Mouse (Mus musculus) neural tube, embryonic 12.5 days (tissue): ENCODE data around the gene Itprid2. TPM values are rescaled to one million over a fixed set of nuclear protein-coding genes. Genes with fewer than 3 reads are reported as not detected.

ENCODE experiments used
- ATAC-seq: fragments of 200-750 bp; cut with Nextera tagmentation; 2 replicates; pipeline ENCODE4 v1.8.0; 2017; ENCODE audit warnings: low read depth, mild to moderate bottlenecking, moderate TSS enrichment, moderate library complexity; ENCODE audit not compliant: low FRiP score
- H3K27ac ChIP-seq: fragments of 300-500 bp; sonication (generic); 2 replicates; pipeline ENCODE4 v1.5.1; 2016
- H3K27me3 ChIP-seq: fragments of 300-500 bp; sonication (generic); replicated peaks from 2 replicates; pipeline ENCODE4 v1.6.1; 2016; ENCODE audit warnings: mild to moderate bottlenecking
- H3K36me3 ChIP-seq: fragments of 300-500 bp; sonication (generic); 2 replicates; pipeline ENCODE4 v1.6.1; 2016; ENCODE audit warnings: mild to moderate bottlenecking
- H3K4me1 ChIP-seq: fragments of 300-500 bp; sonication (generic); 2 replicates; pipeline ENCODE4 v1.6.1; 2016
- H3K4me2 ChIP-seq: fragments of 300-500 bp; sonication (generic); replicated peaks from 2 replicates; pipeline ENCODE4 v1.6.1; 2016; ENCODE audit warnings: mild to moderate bottlenecking
- H3K4me3 ChIP-seq: fragments of 300-500 bp; sonication (generic); 2 replicates; pipeline ENCODE4 v1.5.1; 2016
- H3K9ac ChIP-seq: fragments of 300-500 bp; sonication (generic); 2 replicates; pipeline ENCODE4 v1.6.1; 2016; ENCODE audit warnings: mild to moderate bottlenecking
- H3K9me3 ChIP-seq: fragments of 300-500 bp; sonication (generic); 2 replicates; pipeline ENCODE4 v1.6.1; 2016; ENCODE audit warnings: mild to moderate bottlenecking
- WGBS: fragments of 180-500 bp; shearing (Covaris S2); methylation state at CpG from one replicate; pipeline ENCODE4 v1.1.7; 2016; 5-methylcytosine and 5-hydroxymethylcytosine counted together
- polyA plus RNA-seq: library from polyadenylated mRNA; unstranded; fragments of >200 nt; fragmentation: Nextera tagmentation; extraction: Ambion mirVana; gene quantifications from 2 replicates; pipeline ENCODE4 v1.2.1, GENCODE M21; 2016

The Itprid2 gene
- polyA plus RNA-seq, 1 experiment from 2014 or later, result 11.5 TPM

GRCm38 (mm10) chr2:79618614-79619568 lies 16.3 kb upstream of the Itprid2 start:
- H3K4me3 ChIP-seq, result no peak overlapping the region
- no peak overlapping the region for H3K27ac ChIP-seq
- H3K4me1 ChIP-seq, result no peaks in the 10 kb centered on the region
- no peak overlapping the region for H3K9ac ChIP-seq
- WGBS, result 83% methylated on average over 6 of the region's 6 CpGs
- no peaks in the 10 kb centered on the region for H3K27me3 ChIP-seq
- no peak overlapping the region for H3K4me2 ChIP-seq
- no peak for ATAC-seq
- H3K9me3 ChIP-seq, result no peaks in the 10 kb centered on the region
- no peaks in the 10 kb centered on the region for H3K36me3 ChIP-seq

DNA sequence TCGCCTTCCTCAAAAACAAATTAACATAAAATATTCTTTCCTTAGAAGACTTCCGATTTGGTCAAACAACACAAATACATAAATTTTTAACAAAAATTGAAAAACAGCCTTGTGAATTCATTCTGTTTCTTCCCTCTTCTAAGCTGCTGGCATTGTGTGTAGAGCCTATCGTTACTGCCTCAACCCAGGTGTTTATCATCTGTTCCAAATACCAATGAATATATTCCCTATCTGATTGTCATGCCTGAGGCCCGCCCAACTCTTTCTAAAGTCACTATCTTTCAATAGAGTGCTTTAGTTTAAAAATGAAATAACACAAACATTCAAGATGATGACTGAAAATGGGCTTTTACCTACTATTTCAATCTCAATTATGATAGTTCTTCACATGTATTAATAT lies 11.9 kb upstream of the Itprid2 start:
- WGBS, result 88% methylated on average over 4 of the region's 4 CpGs

GRCm38 (mm10) chr2:79627624-79628023 lies 7.5 kb upstream of the Itprid2 start:
- no peak overlapping the region for H3K4me2 ChIP-seq
- H3K36me3 ChIP-seq, result no peaks in the 10 kb centered on the region
- no peaks in the 10 kb centered on the region for H3K4me1 ChIP-seq
- no peak overlapping the region for H3K4me3 ChIP-seq
- ATAC-seq, result no peak
- no peak overlapping the region for H3K9ac ChIP-seq
- H3K27ac ChIP-seq, result no peak overlapping the region
- no peaks in the 10 kb centered on the region for H3K9me3 ChIP-seq
- no peaks in the 10 kb centered on the region for H3K27me3 ChIP-seq
- 86% methylated on average over 1 of the region's 1 CpGs for WGBS

More for the DNA sequence above, 11.9 kb upstream of the Itprid2 start:
- no peak overlapping the region for H3K9ac ChIP-seq
- H3K9me3 ChIP-seq, result no peaks in the 10 kb centered on the region
- no peak overlapping the region for H3K4me3 ChIP-seq
- no peaks in the 10 kb centered on the region for H3K4me1 ChIP-seq
- no peaks in the 10 kb centered on the region for H3K36me3 ChIP-seq
- H3K27ac ChIP-seq, result no peak overlapping the region
- ATAC-seq, result no peak
- no peaks in the 10 kb centered on the region for H3K27me3 ChIP-seq
- no peak overlapping the region for H3K4me2 ChIP-seq

DNA sequence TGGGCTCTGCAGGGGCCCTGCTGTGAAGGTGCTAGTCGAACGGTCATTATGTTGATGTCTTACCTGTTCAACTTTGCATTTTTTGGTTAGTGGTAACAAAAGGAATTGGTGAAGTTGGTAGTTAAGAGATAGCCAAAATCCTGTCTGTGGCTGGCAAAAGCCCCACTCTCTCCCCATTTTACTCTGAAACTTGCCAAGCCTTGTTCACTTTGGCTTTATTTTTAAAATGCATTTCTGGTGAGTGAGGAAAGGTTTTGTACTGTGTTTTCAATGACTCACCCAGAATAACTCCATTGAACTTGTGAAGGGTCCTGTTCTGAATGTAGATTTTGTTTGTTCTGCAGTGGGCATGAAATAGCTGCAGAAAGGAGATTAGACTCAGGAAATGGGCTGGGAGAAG lies 4.9 kb upstream of the Itprid2 start:
- Histone ChIP-seq H3K36me3 (no peaks in the 10 kb centered on the region), H3K9me3 (no peaks in the 10 kb centered on the region), H3K9ac (no peak overlapping the region), H3K4me1 (no peaks in the 10 kb centered on the region), H3K27me3 (no peaks in the 10 kb centered on the region), H3K4me3 (no peak overlapping the region), H3K27ac (no peak overlapping the region), H3K4me2 (no peak overlapping the region)
- no peak for ATAC-seq
- 80% methylated on average over 2 of the region's 2 CpGs for WGBS

- peak overlapping the region; percentile 80 for H3K9ac ChIP-seq
- peak; percentile 88 for ATAC-seq
- H3K27ac ChIP-seq, result peak overlapping the region; percentile 72; the same call in 1 of the 2 replicates
- peak overlapping the region; percentile 88 for H3K4me2 ChIP-seq
- WGBS, result under 1% methylated on average over 83 of the region's 83 CpGs
- peak overlapping the region; percentile 78 for H3K4me3 ChIP-seq
- no peaks in the 10 kb centered on the region for H3K27me3 ChIP-seq
- 0 out of 2 replicates have a peak, but pooled peaks cover 6% of the 10 kb centered on the region for H3K4me1 ChIP-seq
- H3K9me3 ChIP-seq, result no peaks in the 10 kb centered on the region
- no peaks in the 10 kb centered on the region for H3K36me3 ChIP-seq
These were observed 507 bp downstream of the Itprid2 start for GRCm38 (mm10) chr2:79635426-79636291.

DNA sequence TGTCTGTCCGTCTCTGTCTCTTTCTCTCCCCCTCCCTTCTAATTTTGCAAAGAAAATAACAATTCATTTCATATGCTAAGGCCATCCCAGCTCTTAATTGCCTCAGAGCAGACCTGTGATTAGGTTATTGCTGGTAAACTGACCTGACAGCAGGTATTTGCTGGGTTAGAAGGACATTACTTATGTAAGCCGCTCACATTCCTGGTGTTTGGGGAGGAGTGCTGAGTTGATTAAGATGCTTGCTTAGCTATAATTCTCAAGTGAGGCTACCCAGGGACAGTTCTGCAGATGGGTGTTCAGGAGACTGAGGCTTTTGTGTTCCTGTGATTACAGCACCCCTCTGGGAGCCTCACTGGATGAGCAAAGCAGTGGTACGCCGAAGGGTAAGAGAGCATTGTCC lies 3.8 kb downstream of the Itprid2 start:
- Histone ChIP-seq H3K9me3 (no peaks in the 10 kb centered on the region), H3K4me1 (0 out of 2 replicates have a peak, but pooled peaks cover 6% of the 10 kb centered on the region), H3K27ac (no peak overlapping the region), H3K36me3 (peaks cover 10% of the 10 kb centered on the region; the same call in 1 of the 2 replicates), H3K27me3 (no peaks in the 10 kb centered on the region), H3K4me2 (peak overlapping the region; percentile 44), H3K9ac (no peak overlapping the region), H3K4me3 (no peak overlapping the region)
- WGBS, result 40% methylated on average over 4 of the region's 4 CpGs
- no peak for ATAC-seq

- ATAC-seq, result peak; percentile 56; the same call in 1 of the 2 replicates
- Histone ChIP-seq H3K36me3 (peaks cover 21% of the 10 kb centered on the region), H3K9me3 (no peaks in the 10 kb centered on the region), H3K4me1 (no peaks in the 10 kb centered on the region), H3K27ac (no peak overlapping the region), H3K27me3 (no peaks in the 10 kb centered on the region), H3K4me3 (no peak overlapping the region), H3K9ac (no peak overlapping the region), H3K4me2 (no peak overlapping the region)
- 50% methylated on average over 4 of the region's 4 CpGs for WGBS
These were observed 11.1 kb downstream of the Itprid2 start for GRCm38 (mm10) chr2:79646237-79646688.

- no peak for ATAC-seq
- Histone ChIP-seq H3K9me3 (no peaks in the 10 kb centered on the region), H3K36me3 (peaks cover 19% of the 10 kb centered on the region), H3K4me2 (no peak overlapping the region), H3K27ac (no peak overlapping the region), H3K9ac (no peak overlapping the region), H3K4me3 (no peak overlapping the region), H3K27me3 (no peaks in the 10 kb centered on the region), H3K4me1 (no peaks in the 10 kb centered on the region)
- 67% methylated on average over 4 of the region's 4 CpGs for WGBS
These were observed 11.9 kb downstream of the Itprid2 start for GRCm38 (mm10) chr2:79647094-79647493.

DNA sequence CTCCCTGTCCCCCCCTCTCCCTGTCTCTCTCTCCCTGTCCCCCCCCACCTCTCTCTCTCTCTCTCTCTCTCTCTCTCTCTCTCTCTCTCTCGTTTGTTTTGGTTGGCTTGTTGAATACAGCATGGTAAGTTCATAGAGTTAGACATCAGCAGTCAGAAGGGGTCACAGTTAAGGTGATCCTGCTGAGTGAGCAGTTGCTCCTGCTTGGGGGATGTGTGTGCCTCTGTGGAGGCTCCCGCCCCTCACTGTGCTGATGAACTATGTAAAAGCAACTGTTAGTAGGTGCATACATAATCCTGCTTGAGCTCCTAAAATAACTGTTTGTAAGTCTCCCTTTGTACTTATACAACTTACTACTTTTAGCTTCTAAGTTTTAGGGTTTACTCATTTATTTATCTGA lies 12.6 kb downstream of the Itprid2 start:
- Histone ChIP-seq H3K9me3 (no peaks in the 10 kb centered on the region), H3K27me3 (no peaks in the 10 kb centered on the region), H3K36me3 (peaks cover 14% of the 10 kb centered on the region), H3K27ac (no peak overlapping the region), H3K4me3 (no peak overlapping the region), H3K4me2 (no peak overlapping the region), H3K4me1 (no peaks in the 10 kb centered on the region), H3K9ac (no peak overlapping the region)
- ATAC-seq, result no peak
- WGBS, result 32% methylated on average over 2 of the region's 2 CpGs

GRCm38 (mm10) chr2:79651185-79651584 lies 16.0 kb downstream of the Itprid2 start:
- Histone ChIP-seq H3K9ac (no peak overlapping the region), H3K36me3 (no peaks in the 10 kb centered on the region), H3K4me2 (no peak overlapping the region), H3K27me3 (no peaks in the 10 kb centered on the region), H3K27ac (no peak overlapping the region), H3K4me1 (no peaks in the 10 kb centered on the region), H3K4me3 (no peak overlapping the region), H3K9me3 (no peaks in the 10 kb centered on the region)
- no peak for ATAC-seq
- WGBS, result 91% methylated on average over 3 of the region's 3 CpGs

- no peak for ATAC-seq
- Histone ChIP-seq H3K9me3 (no peaks in the 10 kb centered on the region), H3K9ac (no peak overlapping the region), H3K27me3 (no peaks in the 10 kb centered on the region), H3K4me2 (no peak overlapping the region), H3K4me3 (no peak overlapping the region), H3K36me3 (0 out of 2 replicates have a peak, but pooled peaks cover 1% of the 10 kb centered on the region), H3K4me1 (no peaks in the 10 kb centered on the region), H3K27ac (no peak overlapping the region)
- 91% methylated on average over 3 of the region's 3 CpGs for WGBS
These were observed 16.5 kb downstream of the Itprid2 start for GRCm38 (mm10) chr2:79651701-79652100.

DNA sequence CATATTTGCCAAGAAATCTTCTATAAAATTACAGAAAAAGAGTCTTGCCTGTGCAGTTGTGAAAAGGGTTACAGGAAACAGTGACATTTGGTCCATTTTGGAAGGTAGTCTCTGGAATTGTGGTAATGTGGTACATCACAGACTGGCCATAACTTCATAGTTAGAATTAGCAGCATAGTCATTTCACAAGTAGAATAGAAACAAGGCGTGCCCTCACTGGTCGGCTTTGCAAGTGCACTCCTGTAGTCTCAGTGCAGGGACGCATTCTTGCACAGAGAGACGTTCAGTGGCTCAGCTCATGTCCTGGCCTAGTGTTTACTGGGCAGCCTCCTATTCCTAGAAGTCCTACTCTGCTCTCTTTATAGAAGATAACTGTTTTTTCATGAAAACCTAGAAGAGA lies 17.4 kb downstream of the Itprid2 start:
- Histone ChIP-seq H3K27ac (no peak overlapping the region), H3K27me3 (no peaks in the 10 kb centered on the region), H3K4me1 (no peaks in the 10 kb centered on the region), H3K9ac (no peak overlapping the region), H3K36me3 (peaks cover 9% of the 10 kb centered on the region), H3K9me3 (no peaks in the 10 kb centered on the region), H3K4me2 (no peak overlapping the region), H3K4me3 (no peak overlapping the region)
- 94% methylated on average over 4 of the region's 4 CpGs for WGBS
- ATAC-seq, result no peak
